Mouse (Mus musculus): ENCODE results near the gene Myh13. TPM values are rescaled to one million over a fixed set of nuclear protein-coding genes. Genes with fewer than 3 reads are reported as not detected.

Gene Myh13
- polyA plus RNA-seq, 1 experiment from 2014 or later: not detected

DNA sequence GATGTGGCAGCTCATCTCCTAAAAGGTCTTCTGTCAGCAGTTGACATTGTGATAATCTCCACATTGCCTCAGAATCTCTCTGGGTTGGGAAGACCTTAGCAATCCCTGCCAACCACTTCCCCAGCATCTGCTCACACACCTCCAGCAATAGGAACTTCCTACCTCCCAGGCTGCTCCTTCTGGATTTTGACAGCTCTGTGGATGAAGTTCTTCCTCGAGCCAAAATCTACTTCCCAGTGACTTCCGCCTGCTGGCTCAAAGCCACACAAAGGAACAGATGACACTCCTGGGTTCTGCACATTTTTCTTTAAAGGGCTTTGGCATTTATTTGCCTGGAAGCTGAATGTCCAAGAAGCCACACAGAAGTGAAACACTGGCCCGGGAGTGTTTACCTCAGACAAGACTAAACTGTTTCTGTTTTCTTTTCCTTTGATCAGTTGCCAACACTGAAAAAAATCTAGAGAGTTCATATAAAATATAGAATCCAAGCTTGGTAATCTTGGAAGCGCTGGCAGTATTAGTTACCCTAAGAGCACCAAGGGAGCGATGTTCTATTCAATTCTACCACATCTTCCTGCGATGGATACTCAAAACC, 93.0 kb downstream of the Myh13 start:
- Histone ChIP-seq H3K27ac (ENCODE audit: low read depth) (no peak overlapping the region), H3K4me1 (ENCODE audit: insufficient read depth) (no peaks in the 10 kb centered on the region), H3K27me3 (ENCODE audit: insufficient read depth, low read length) (no peaks in the 10 kb centered on the region), H3K4me3 (ENCODE audit: low read depth, low read length) (no peak overlapping the region), H3K36me3 (replicated peaks; ENCODE audit: insufficient read depth, low read length) (no peaks in the 10 kb centered on the region), H3K9ac (replicated peaks) (no peak overlapping the region), H3K4me2 (ENCODE audit: low read depth, low read length) (no peak overlapping the region), H3K9me3 (ENCODE audit: low read length) (no peaks in the 10 kb centered on the region)
- ATAC-seq: no peak
- WGBS (ENCODE audit: insufficient replicate concordance): 65% methylated on average over 6 of the region's 6 CpGs
- TF ChIP-seq EP300 (IDR thresholded peaks at IDR 0.05; ENCODE audit: low read depth) (no peak), CTCF (IDR thresholded peaks at IDR 0.05; ENCODE audit: low read depth) (no peak)
- no peak for DNase-seq

Other genes with a start within 250 kb of the Myh13 start
- gene Myh3, start 243.4 kb upstream of the Myh13 start, polyA plus RNA-seq (2015; fragmentation: Nextera tagmentation; extraction: Ambion mirVana): 0.06 and 0.75 TPM in 2 replicates
- gene Myh2, start 150.6 kb upstream of the Myh13 start, polyA plus RNA-seq (2015; fragmentation: Nextera tagmentation; extraction: Ambion mirVana): 0.19 TPM in 1 of 2 replicates, not detected in the other
- gene Myh1, start 121.6 kb upstream of the Myh13 start, polyA plus RNA-seq (2015; fragmentation: Nextera tagmentation; extraction: Ambion mirVana): 0.08 and 2.1 TPM in 2 replicates
- gene Myh4, start 83.6 kb upstream of the Myh13 start, polyA plus RNA-seq (2015; fragmentation: Nextera tagmentation; extraction: Ambion mirVana): 0.25 TPM in 1 of 2 replicates, not detected in the other
- 1.1 and 17.2 TPM in 2 replicates for gene Myh8, start 44.5 kb upstream of the Myh13 start, polyA plus RNA-seq (2015; fragmentation: Nextera tagmentation; extraction: Ambion mirVana)
- 2.4 and 2.7 TPM in 2 replicates for gene Gas7, start 133.8 kb downstream of the Myh13 start, polyA plus RNA-seq (2015; fragmentation: Nextera tagmentation; extraction: Ambion mirVana)